Mouse (Mus musculus): ENCODE measurements around the gene Utp14a. TPM values are rescaled to one million over a fixed set of nuclear protein-coding genes. Genes with fewer than 3 reads are reported as not detected.

The Utp14a gene
- polyA plus RNA-seq, 1 experiment, result 12.2 TPM

- H3K79me2 ChIP-seq (ENCODE audit: control insufficient read depth, insufficient read depth), result no peaks in the 10 kb centered on the region
- no peak overlapping the region for H3K4me2 ChIP-seq (ENCODE audit: low read depth)
- H3K36me3 ChIP-seq (ENCODE audit: control insufficient read depth, insufficient read depth), result no peaks in the 10 kb centered on the region
- TF ChIP-seq POLR2AphosphoS2 (IDR thresholded peaks at IDR 0.05; ENCODE audit: insufficient read length, low read depth) (no peak), MYOD1 (IDR thresholded peaks at IDR 0.05; ENCODE audit: control insufficient read depth in 1 of 3, insufficient read length in 2 of 3, low read depth in 2 of 3) (no peak), CEBPB (IDR thresholded peaks at IDR 0.05; ENCODE audit: insufficient read depth, poor library complexity, severe bottlenecking) (no peak)
- H3K27me3 ChIP-seq (ENCODE audit: control insufficient read depth, insufficient read depth, insufficient read length), result no peaks in the 10 kb centered on the region
- H3ac ChIP-seq (ENCODE audit: control insufficient read depth, insufficient read length), result no peak overlapping the region
- H3K4me3 ChIP-seq, result no peak overlapping the region
Measured at GRCm38 (mm10) chrX:48310706-48311517, 54.2 kb downstream of the Utp14a start.

GRCm38 (mm10) chrX:48311727-48312126, 55.1 kb downstream of the Utp14a start:
- H3ac ChIP-seq (ENCODE audit: control insufficient read depth, insufficient read length), result no peak overlapping the region
- no peak overlapping the region for H3K4me2 ChIP-seq (ENCODE audit: low read depth)
- H3K4me3 ChIP-seq, result no peak overlapping the region
- H3K36me3 ChIP-seq (ENCODE audit: control insufficient read depth, insufficient read depth), result no peaks in the 10 kb centered on the region
- no peaks in the 10 kb centered on the region for H3K79me2 ChIP-seq (ENCODE audit: control insufficient read depth, insufficient read depth)
- H3K27me3 ChIP-seq (ENCODE audit: control insufficient read depth, insufficient read depth, insufficient read length), result no peaks in the 10 kb centered on the region
- TF ChIP-seq SRF (IDR thresholded peaks at IDR 0.05; ENCODE audit: control insufficient read depth, insufficient read length, low read depth), result no peak
- TF ChIP-seq CEBPB (IDR thresholded peaks at IDR 0.05; ENCODE audit: insufficient read depth, poor library complexity, severe bottlenecking), result no peak

- Histone ChIP-seq H3K4me3 (no peak overlapping the region), H3K4me2 (ENCODE audit: low read depth) (peak overlapping the region; percentile 60), H3K79me2 (ENCODE audit: control insufficient read depth, insufficient read depth) (no peaks in the 10 kb centered on the region), H3K36me3 (ENCODE audit: control insufficient read depth, insufficient read depth) (no peaks in the 10 kb centered on the region), H3ac (ENCODE audit: control insufficient read depth, insufficient read length) (no peak overlapping the region), H3K27me3 (ENCODE audit: control insufficient read depth, insufficient read depth, insufficient read length) (no peaks in the 10 kb centered on the region)
- TF ChIP-seq MYOD1 (IDR thresholded peaks at IDR 0.05; ENCODE audit: control insufficient read depth in 1 of 3, insufficient read length in 2 of 3, low read depth in 2 of 3), result peak in 1 of 3 experiments; percentile 30
- TF ChIP-seq MYOG (IDR thresholded peaks at IDR 0.05; ENCODE audit: control insufficient read depth in 1 of 3, insufficient read depth in 1 of 3, insufficient read length in 2 of 3, low read depth in 2 of 3), result no peak
Measured at GRCm38 (mm10) chrX:48314530-48315079, 57.9 kb downstream of the Utp14a start.

GRCm38 (mm10) chrX:48317444-48317843, 60.8 kb downstream of the Utp14a start:
- Histone ChIP-seq H3K4me3 (no peak overlapping the region), H3K36me3 (ENCODE audit: control insufficient read depth, insufficient read depth) (no peaks in the 10 kb centered on the region), H3K4me2 (ENCODE audit: low read depth) (no peak overlapping the region), H3K27me3 (ENCODE audit: control insufficient read depth, insufficient read depth, insufficient read length) (no peaks in the 10 kb centered on the region), H3K79me2 (ENCODE audit: control insufficient read depth, insufficient read depth) (no peaks in the 10 kb centered on the region), H3ac (ENCODE audit: control insufficient read depth, insufficient read length) (no peak overlapping the region)
- TF ChIP-seq POLR2A (IDR thresholded peaks at IDR 0.05; ENCODE audit: insufficient read length, low read depth), result no peak
- TF ChIP-seq MYOD1 (IDR thresholded peaks at IDR 0.05; ENCODE audit: control insufficient read depth in 1 of 3, insufficient read length in 2 of 3, low read depth in 2 of 3), result no peak
- TF ChIP-seq TCF3 (IDR thresholded peaks at IDR 0.05; ENCODE audit: insufficient read length, low read depth), result no peak
- TF ChIP-seq USF1 (IDR thresholded peaks at IDR 0.05; ENCODE audit: low read depth), result no peak
- no peak for TF ChIP-seq REST (IDR thresholded peaks at IDR 0.05; ENCODE audit: insufficient read depth, insufficient read length)
- no peak for TF ChIP-seq MYOG (IDR thresholded peaks at IDR 0.05; ENCODE audit: control insufficient read depth in 1 of 3, insufficient read depth in 1 of 3, insufficient read length in 2 of 3, low read depth in 2 of 3)
- TF ChIP-seq CEBPB (IDR thresholded peaks at IDR 0.05; ENCODE audit: insufficient read depth, poor library complexity, severe bottlenecking), result no peak
- TF ChIP-seq POLR2AphosphoS2 (IDR thresholded peaks at IDR 0.05; ENCODE audit: insufficient read length, low read depth), result no peak
- no peak for TF ChIP-seq TCF12 (IDR thresholded peaks at IDR 0.05; ENCODE audit: insufficient read depth, poor library complexity, severe bottlenecking)
- no peak for TF ChIP-seq E2F4 (IDR thresholded peaks at IDR 0.05; ENCODE audit: insufficient read depth)
- TF ChIP-seq MAX (IDR thresholded peaks at IDR 0.05; ENCODE audit: low read depth), result no peak
- TF ChIP-seq SRF (IDR thresholded peaks at IDR 0.05; ENCODE audit: control insufficient read depth, insufficient read length, low read depth), result no peak

- Histone ChIP-seq H3K4me3 (no peak overlapping the region), H3K27me3 (ENCODE audit: control insufficient read depth, insufficient read depth, insufficient read length) (no peaks in the 10 kb centered on the region), H3K79me2 (ENCODE audit: control insufficient read depth, insufficient read depth) (no peaks in the 10 kb centered on the region), H3K36me3 (ENCODE audit: control insufficient read depth, insufficient read depth) (no peaks in the 10 kb centered on the region), H3ac (ENCODE audit: control insufficient read depth, insufficient read length) (no peak overlapping the region), H3K4me2 (ENCODE audit: low read depth) (no peak overlapping the region)
- no peak for TF ChIP-seq TCF12 (IDR thresholded peaks at IDR 0.05; ENCODE audit: insufficient read depth, poor library complexity, severe bottlenecking)
- TF ChIP-seq MAX (IDR thresholded peaks at IDR 0.05; ENCODE audit: low read depth), result no peak
- TF ChIP-seq SRF (IDR thresholded peaks at IDR 0.05; ENCODE audit: control insufficient read depth, insufficient read length, low read depth), result no peak
- TF ChIP-seq REST (IDR thresholded peaks at IDR 0.05; ENCODE audit: insufficient read depth, insufficient read length), result no peak
- no peak for TF ChIP-seq CEBPB (IDR thresholded peaks at IDR 0.05; ENCODE audit: insufficient read depth, poor library complexity, severe bottlenecking)
Measured at GRCm38 (mm10) chrX:48318194-48318593, 61.5 kb downstream of the Utp14a start.

Other genes with a start within 250 kb of the Utp14a start
- 2.4 TPM for gene Apln, start 222.0 kb upstream of the Utp14a start, polyA plus RNA-seq (2012; fragmentation: generic; extraction: Trizol)
- 1.0 TPM for gene Xpnpep2, start 148.1 kb upstream of the Utp14a start, polyA plus RNA-seq (2012; fragmentation: generic; extraction: Trizol)
- gene Sash3, start 110.4 kb upstream of the Utp14a start, polyA plus RNA-seq (2012; fragmentation: generic; extraction: Trizol), result not detected
- gene Zdhhc9, start 48.0 kb upstream of the Utp14a start, polyA plus RNA-seq (2012; fragmentation: generic; extraction: Trizol), result 16.6 TPM
- 4.5 TPM for gene Bcorl1, start 84.5 kb downstream of the Utp14a start, polyA plus RNA-seq (2012; fragmentation: generic; extraction: Trizol)
- gene Elf4, start 206.3 kb downstream of the Utp14a start, polyA plus RNA-seq (2012; fragmentation: generic; extraction: Trizol), result 7.0 TPM